Mouse (Mus musculus): ENCODE results near the gene Tmem19. TPM values are rescaled to one million over a fixed set of nuclear protein-coding genes. Genes with fewer than 3 reads are reported as not detected.
A peak's percentile ranks its signal among the peaks of the same experiment; 100 is the strongest.

Gene Tmem19
- polyA plus RNA-seq, 2 experiments: 5.5 to 11.7 TPM

DNA sequence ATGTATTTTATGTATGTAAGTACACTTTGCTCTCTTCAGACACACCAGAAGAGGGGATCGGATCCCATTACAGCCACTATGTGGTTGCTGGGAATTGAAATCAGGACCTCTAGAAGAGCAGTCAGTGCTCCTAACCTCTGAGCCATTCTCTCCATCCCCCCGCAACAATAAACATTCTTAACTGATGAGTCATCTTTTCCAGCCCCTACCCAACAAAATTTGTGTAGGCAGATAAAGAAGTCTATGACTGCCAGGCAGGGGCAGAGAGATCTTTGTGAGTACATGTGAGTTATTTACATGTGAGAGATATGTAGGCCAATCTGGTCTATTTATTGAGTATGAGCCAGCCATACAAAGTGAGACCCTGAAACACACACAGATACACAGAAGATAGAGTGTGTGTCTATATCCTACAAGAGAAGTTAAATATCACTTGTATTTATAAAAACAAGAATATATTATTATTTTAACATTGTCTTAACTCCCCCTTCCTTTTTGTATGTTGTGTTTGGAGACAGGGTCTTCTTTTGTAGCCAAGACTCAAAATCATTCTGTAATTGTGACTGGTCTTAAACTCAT is 19.3 kb upstream of the Tmem19 start:
- 60% methylated on average over 2 of the region's 2 CpGs for WGBS (ENCODE audit: insufficient replicate concordance)
- TF ChIP-seq CTCF (IDR thresholded peaks at IDR 0.05; ENCODE audit: low read depth) (no peak), EP300 (IDR thresholded peaks at IDR 0.05; ENCODE audit: low read depth) (no peak)
- H3K9me3 ChIP-seq (ENCODE audit: control insufficient read depth, low read length): no peaks in the 10 kb centered on the region
- H3K9ac ChIP-seq (replicated peaks): no peak overlapping the region
- DNase-seq (ENCODE audit: low read depth in 3 of 3, low spot score in 3 of 3) (no peak), ATAC-seq (ENCODE audit: insufficient read depth) (no peak)
- H3K27ac ChIP-seq: no peak overlapping the region
- H3K4me1 ChIP-seq (replicated peaks; ENCODE audit: control insufficient read depth in 2 of 2, insufficient read depth in 2 of 2, low read length in 1 of 2): peaks cover 6 to 13% of the 10 kb centered on the region in 2 experiments; a peak in 3 of 4 replicates
- H3K27me3 ChIP-seq (ENCODE audit: control insufficient read depth, insufficient read depth, low read length): no peaks in the 10 kb centered on the region
- no peak overlapping the region for H3K4me3 ChIP-seq (ENCODE audit: insufficient read depth in 1 of 2, low read depth in 2 of 2, low read length in 2 of 2)
- H3K36me3 ChIP-seq (replicated peaks; ENCODE audit: control insufficient read depth, insufficient read depth, low read depth): no peaks in the 10 kb centered on the region
- no peak overlapping the region for H3K4me2 ChIP-seq (ENCODE audit: low read depth)

DNA sequence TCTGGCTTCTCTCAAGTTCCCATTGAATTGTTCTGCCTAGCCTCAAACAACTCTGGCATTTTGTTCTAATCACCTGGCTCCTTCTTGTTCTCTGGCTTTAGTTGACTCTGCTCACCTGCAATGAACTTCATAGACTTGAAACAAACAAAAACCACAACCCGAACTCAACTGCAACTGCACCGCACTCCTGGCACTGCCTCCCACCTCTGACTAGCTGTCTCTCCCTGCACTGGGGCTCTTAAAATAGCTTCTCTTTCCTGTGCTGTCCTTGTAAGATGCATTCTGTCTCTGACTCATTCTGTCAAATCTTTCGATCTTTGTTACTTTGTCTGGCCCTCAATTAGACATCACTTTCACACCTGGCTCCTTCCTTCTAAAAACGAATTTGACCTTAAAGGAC is 850 bp upstream of the Tmem19 start:
- TF ChIP-seq EP300 (IDR thresholded peaks at IDR 0.05; ENCODE audit: low read depth) (no peak), CTCF (IDR thresholded peaks at IDR 0.05; ENCODE audit: low read depth) (no peak)
- Histone ChIP-seq H3K36me3 (replicated peaks; ENCODE audit: control insufficient read depth, insufficient read depth, low read depth) (no peaks in the 10 kb centered on the region), H3K4me2 (ENCODE audit: low read depth) (peak overlapping the region; percentile 98), H3K27me3 (ENCODE audit: control insufficient read depth, insufficient read depth, low read length) (no peaks in the 10 kb centered on the region), H3K4me3 (ENCODE audit: insufficient read depth in 1 of 2, low read depth in 2 of 2, low read length in 2 of 2) (peak overlapping the region; percentile 60 to 69), H3K9ac (replicated peaks) (peak overlapping the region; percentile 87), H3K27ac (peak overlapping the region; percentile 98), H3K4me1 (replicated peaks; ENCODE audit: control insufficient read depth in 2 of 2, insufficient read depth in 2 of 2, low read length in 1 of 2) (peaks cover 10 to 12% of the 10 kb centered on the region in 2 experiments), H3K9me3 (ENCODE audit: control insufficient read depth, low read length) (no peaks in the 10 kb centered on the region)
- 54% methylated on average over 4 of the region's 4 CpGs for WGBS (ENCODE audit: insufficient replicate concordance)
- DNase-seq (ENCODE audit: low read depth in 3 of 3, low spot score in 3 of 3) (no peak), ATAC-seq (ENCODE audit: insufficient read depth) (no peak)

DNA sequence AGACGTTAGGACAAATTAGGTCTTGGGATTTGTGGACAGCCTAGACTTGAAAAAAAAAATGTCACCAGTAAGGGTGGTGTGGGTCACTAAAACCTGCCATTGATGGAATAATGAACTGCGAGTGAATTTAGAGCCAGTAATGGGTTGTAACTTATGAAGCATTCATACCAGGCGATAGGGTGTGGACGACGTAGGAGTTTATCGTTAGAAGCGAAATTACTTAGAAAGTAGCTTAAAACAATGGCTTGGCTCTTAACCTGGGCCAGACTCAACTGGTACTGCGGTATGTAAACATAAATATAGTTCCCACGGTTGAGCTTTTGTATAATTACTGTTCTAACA is 293 bp upstream of the Tmem19 start:
- Histone ChIP-seq H3K36me3 (replicated peaks; ENCODE audit: control insufficient read depth, insufficient read depth, low read depth) (no peaks in the 10 kb centered on the region), H3K27ac (peak overlapping the region; percentile 98), H3K4me2 (ENCODE audit: low read depth) (peak overlapping the region; percentile 98), H3K9me3 (ENCODE audit: control insufficient read depth, low read length) (no peaks in the 10 kb centered on the region), H3K4me3 (ENCODE audit: insufficient read depth in 1 of 2, low read depth in 2 of 2, low read length in 2 of 2) (peak overlapping the region; percentile 60 to 69), H3K9ac (replicated peaks) (peak overlapping the region; percentile 87), H3K27me3 (ENCODE audit: control insufficient read depth, insufficient read depth, low read length) (no peaks in the 10 kb centered on the region), H3K4me1 (replicated peaks; ENCODE audit: control insufficient read depth in 2 of 2, insufficient read depth in 2 of 2, low read length in 1 of 2) (peaks cover 10 to 12% of the 10 kb centered on the region in 2 experiments)
- ATAC-seq (ENCODE audit: insufficient read depth): peak; percentile 51
- WGBS (ENCODE audit: insufficient replicate concordance): 5% methylated on average over 9 of the region's 9 CpGs
- no peak for DNase-seq (ENCODE audit: low read depth in 3 of 3, low spot score in 3 of 3)
- no peak for TF ChIP-seq CTCF (IDR thresholded peaks at IDR 0.05; ENCODE audit: low read depth)
- no peak for TF ChIP-seq EP300 (IDR thresholded peaks at IDR 0.05; ENCODE audit: low read depth)

DNA sequence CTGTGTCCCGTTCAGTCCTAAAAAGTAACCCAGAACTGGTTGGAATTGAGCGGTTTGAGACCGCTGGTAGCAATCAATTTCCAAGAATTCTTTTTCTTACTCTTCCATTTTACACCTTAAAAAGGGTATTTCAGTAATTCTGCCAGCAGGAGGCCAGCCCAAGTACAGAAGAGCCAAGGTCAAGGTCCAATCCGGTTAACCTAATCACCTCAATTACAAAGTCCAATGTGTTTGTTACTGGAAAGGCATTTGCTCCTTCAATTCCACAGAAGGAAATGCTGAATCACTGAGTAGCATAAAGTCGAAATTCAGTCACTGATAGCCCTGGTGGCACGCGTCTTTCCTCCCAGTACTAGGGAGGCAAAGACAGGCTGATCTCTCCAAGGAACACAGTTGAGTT is 3.2 kb downstream of the Tmem19 start:
- no peak overlapping the region for H3K4me2 ChIP-seq (ENCODE audit: low read depth)
- no peak overlapping the region for H3K27ac ChIP-seq
- no peak overlapping the region for H3K9ac ChIP-seq (replicated peaks)
- TF ChIP-seq CTCF (IDR thresholded peaks at IDR 0.05; ENCODE audit: low read depth) (no peak), EP300 (IDR thresholded peaks at IDR 0.05; ENCODE audit: low read depth) (no peak)
- no peak overlapping the region for H3K4me3 ChIP-seq (ENCODE audit: insufficient read depth in 1 of 2, low read depth in 2 of 2, low read length in 2 of 2)
- no peaks in the 10 kb centered on the region for H3K27me3 ChIP-seq (ENCODE audit: control insufficient read depth, insufficient read depth, low read length)
- peaks cover 10 to 12% of the 10 kb centered on the region in 2 experiments for H3K4me1 ChIP-seq (replicated peaks; ENCODE audit: control insufficient read depth in 2 of 2, insufficient read depth in 2 of 2, low read length in 1 of 2)
- DNase-seq (ENCODE audit: low read depth in 3 of 3, low spot score in 3 of 3) (no peak), ATAC-seq (ENCODE audit: insufficient read depth) (no peak)
- no peaks in the 10 kb centered on the region for H3K9me3 ChIP-seq (ENCODE audit: control insufficient read depth, low read length)
- WGBS (ENCODE audit: insufficient replicate concordance): 73% methylated on average over 7 of the region's 7 CpGs
- no peaks in the 10 kb centered on the region for H3K36me3 ChIP-seq (replicated peaks; ENCODE audit: control insufficient read depth, insufficient read depth, low read depth)

DNA sequence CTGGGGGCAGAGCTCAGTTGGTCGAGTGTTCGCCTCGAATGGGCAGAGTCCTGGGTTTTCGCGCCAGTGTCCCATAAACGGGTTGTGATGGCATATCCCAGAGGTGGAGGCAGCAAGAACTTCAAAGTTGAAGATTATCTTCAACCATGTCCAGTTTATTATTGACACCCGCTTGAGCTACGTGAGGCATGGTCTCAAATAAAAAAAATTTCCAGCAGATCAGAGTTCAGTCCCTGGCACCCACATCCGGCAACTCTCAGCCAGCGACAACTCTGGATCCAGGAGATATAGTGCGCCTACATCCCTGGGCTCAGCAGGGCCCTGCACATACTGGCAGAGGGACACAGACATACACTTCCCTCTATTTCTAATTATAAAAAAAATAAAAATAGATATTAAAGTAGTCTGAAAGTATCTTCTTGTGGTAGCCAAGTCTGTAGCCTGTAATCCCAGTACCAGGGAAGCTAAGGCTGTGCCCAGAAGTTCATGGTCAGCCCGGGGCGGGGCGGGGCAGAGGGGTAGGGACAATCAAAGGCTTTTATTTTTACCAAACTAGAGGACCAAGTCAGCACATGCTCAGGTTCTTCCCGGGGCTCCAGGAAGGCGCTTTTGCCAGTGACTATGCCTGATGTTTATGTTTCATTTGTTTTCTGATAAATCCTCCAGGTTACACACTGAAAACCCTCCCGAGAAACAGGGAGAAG is 3.9 kb downstream of the Tmem19 start:
- no peaks in the 10 kb centered on the region for H3K9me3 ChIP-seq (ENCODE audit: control insufficient read depth, low read length)
- H3K36me3 ChIP-seq (replicated peaks; ENCODE audit: control insufficient read depth, insufficient read depth, low read depth): no peaks in the 10 kb centered on the region
- WGBS (ENCODE audit: insufficient replicate concordance): 80% methylated on average over 17 of the region's 17 CpGs
- ATAC-seq (ENCODE audit: insufficient read depth) (no peak), DNase-seq (ENCODE audit: low read depth in 3 of 3, low spot score in 3 of 3) (no peak)
- no peaks in the 10 kb centered on the region for H3K27me3 ChIP-seq (ENCODE audit: control insufficient read depth, insufficient read depth, low read length)
- H3K9ac ChIP-seq (replicated peaks): no peak overlapping the region
- no peak overlapping the region for H3K4me3 ChIP-seq (ENCODE audit: insufficient read depth in 1 of 2, low read depth in 2 of 2, low read length in 2 of 2)
- H3K27ac ChIP-seq: no peak overlapping the region
- no peak overlapping the region for H3K4me2 ChIP-seq (ENCODE audit: low read depth)
- TF ChIP-seq CTCF (IDR thresholded peaks at IDR 0.05; ENCODE audit: low read depth): no peak
- no peak for TF ChIP-seq EP300 (IDR thresholded peaks at IDR 0.05; ENCODE audit: low read depth)
- peaks cover 9 to 12% of the 10 kb centered on the region in 2 experiments for H3K4me1 ChIP-seq (replicated peaks; ENCODE audit: control insufficient read depth in 2 of 2, insufficient read depth in 2 of 2, low read length in 1 of 2)

All from liver, embryonic 14.5 days (tissue).